Mouse (Mus musculus): ENCODE measurements around the gene Wbp2nl.

DNA sequence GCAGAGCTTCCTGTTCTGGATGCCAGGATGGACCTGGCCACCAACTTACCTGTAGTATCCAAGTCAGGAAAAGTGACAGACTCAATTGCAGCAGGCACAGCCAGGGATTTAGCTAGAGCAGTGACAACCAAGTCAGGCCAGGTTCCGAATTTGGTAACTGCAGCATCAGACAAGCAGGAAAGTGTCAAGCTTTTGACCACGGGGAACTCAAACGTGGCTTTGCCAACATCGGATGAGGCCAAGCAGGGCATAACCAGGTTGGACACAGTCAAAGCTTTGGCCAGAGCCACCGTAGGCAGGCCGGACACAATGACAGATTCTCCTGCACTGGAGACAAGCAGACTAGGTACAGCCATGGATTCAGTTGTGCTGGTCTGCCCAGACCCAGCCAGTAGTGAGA lies 26.5 kb upstream of the Wbp2nl start:
- TF ChIP-seq RCOR1 (IDR thresholded peaks at IDR 0.05; ENCODE audit: low read depth, low read length) (no peak), POLR2A (IDR thresholded peaks at IDR 0.05; ENCODE audit: control insufficient read depth in 1 of 2, insufficient read depth in 1 of 2, low read depth in 1 of 2, low read length in 2 of 2, poor library complexity in 1 of 2) (no peak), ZNF384 (IDR thresholded peaks at IDR 0.05; ENCODE audit: low read depth, low read length) (no peak), CTCF (IDR thresholded peaks at IDR 0.05 in 2 of 3, conservative IDR thresholded peaks at IDR 0.05 in 1 of 3; ENCODE audit: control insufficient read depth in 1 of 3, insufficient read depth in 1 of 3, low read depth in 2 of 3, low read length in 3 of 3, poor library complexity in 1 of 3, severe bottlenecking in 1 of 3) (no peak), UBTF (IDR thresholded peaks at IDR 0.05; ENCODE audit: borderline replicate concordance, insufficient read depth, low read depth, low read length) (no peak), MAX (IDR thresholded peaks at IDR 0.05; ENCODE audit: low read length) (no peak), GABPA (IDR thresholded peaks at IDR 0.05; ENCODE audit: low read depth, low read length) (no peak), CHD1 (IDR thresholded peaks at IDR 0.05; ENCODE audit: low read depth, low read length) (no peak), POLR2AphosphoS5 (IDR thresholded peaks at IDR 0.05; ENCODE audit: borderline replicate concordance, low read depth, low read length) (no peak), EP300 (IDR thresholded peaks at IDR 0.05; ENCODE audit: low read depth in 1 of 2, low read length in 2 of 2) (no peak)
